Mouse (Mus musculus) bone marrow, adult 2 months (tissue): ENCODE results near the gene Snx30.

Source experiments
- CTCF ChIP-seq: fragments of 200-500 bp; IDR thresholded peaks from 2 replicates; pipeline ENCODE4 v1.5.1; 2011; ENCODE audit warnings: low read length, control low read depth; ENCODE audit not compliant: control insufficient read depth, insufficient read depth
- POLR2A ChIP-seq: fragments of 200-500 bp; IDR thresholded peaks from 2 replicates; pipeline ENCODE4 v1.6.1; 2011; ENCODE audit warnings: low read depth, mild to moderate bottlenecking, control low read depth, low read length, borderline replicate concordance; ENCODE audit not compliant: control insufficient read depth

DNA sequence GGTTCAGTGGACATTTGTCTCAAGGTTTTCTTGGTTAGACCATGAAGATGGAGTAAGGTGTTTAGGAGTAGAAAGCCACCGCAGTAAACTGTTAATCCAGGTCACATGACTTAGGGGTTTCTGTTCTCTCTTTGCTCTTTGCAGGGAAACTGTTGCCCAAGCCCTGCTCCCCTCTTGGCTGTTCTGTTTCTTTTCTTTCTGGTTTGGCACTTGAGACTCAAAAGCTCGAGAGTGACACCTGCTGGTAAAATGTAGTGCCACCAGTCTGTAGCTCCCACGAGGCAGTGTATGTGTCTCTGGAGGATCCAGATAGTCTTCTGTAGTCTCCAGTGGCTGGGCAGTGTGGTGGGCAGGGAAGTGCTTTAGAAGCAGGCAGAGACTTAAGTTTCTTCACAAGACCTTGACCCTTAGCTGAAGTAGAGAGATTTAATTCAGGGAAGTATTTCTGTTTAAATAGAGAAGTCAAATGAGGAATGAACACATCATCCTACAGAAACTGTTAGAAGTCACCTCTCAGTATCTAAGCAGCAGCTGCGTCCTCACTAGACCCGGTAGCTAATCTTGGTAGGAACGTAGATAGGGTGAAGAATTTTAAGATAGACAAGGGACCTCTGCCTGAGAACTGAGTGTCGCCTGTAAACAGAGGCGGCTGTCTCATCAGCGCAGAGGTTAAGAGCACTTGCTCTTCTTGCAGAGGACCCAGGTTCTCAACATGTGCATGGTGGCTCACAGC is 65.4 kb downstream of the Snx30 start:
- TF ChIP-seq CTCF (peak; percentile 63), POLR2A (no peak)
